Mouse (Mus musculus) urinary bladder, adult 2 months (tissue): ENCODE data around the gene Ndufv2. TPM values are rescaled to one million over a fixed set of nuclear protein-coding genes. Genes with fewer than 3 reads are reported as not detected.

ENCODE experiments used
- polyA plus RNA-seq: library from polyadenylated mRNA; depleted of rRNA; stranded (reverse); fragments of >200 nt; gene quantifications from 2 replicates; pipeline ENCODE4 v1.2.3, GENCODE M21; 2012; rRNA removed

The Ndufv2 gene
- polyA plus RNA-seq, 1 experiment, result 137 TPM

Other genes starting within 250 kb of the Ndufv2 start
- gene Ralbp1, start 215.8 kb downstream of the Ndufv2 start, polyA plus RNA-seq, result 59.0 and 64.8 TPM in 2 replicates
- 86.6 and 99.4 TPM in 2 replicates for gene Twsg1, start 150.3 kb downstream of the Ndufv2 start, polyA plus RNA-seq
- gene Ankrd12, start 24.5 kb downstream of the Ndufv2 start, polyA plus RNA-seq, result 21.7 and 21.9 TPM in 2 replicates
- 31.8 and 33.4 TPM in 2 replicates for gene Washc1, start 10.0 kb upstream of the Ndufv2 start, polyA plus RNA-seq
- gene Ddx11, start 22.0 kb upstream of the Ndufv2 start, polyA plus RNA-seq, result 5.2 and 5.9 TPM in 2 replicates